Mouse (Mus musculus) intestine, embryonic 15.5 days (tissue): ENCODE measurements at regions not wholly inside any gene's neighbourhood (a gene's known extent, or its start where the extent isn't known, plus 50 kb on each side); places are given as distances from the start of the nearest gene placed in this dataset.

Experiments
- ATAC-seq: fragments of 200-750 bp; cut with Nextera tagmentation; 2 replicates; pipeline ENCODE4 v1.8.0; 2017; ENCODE audit warnings: moderate TSS enrichment, moderate library complexity
- H3K27ac ChIP-seq: fragments of 300-500 bp; sonication (generic); 2 replicates; pipeline ENCODE4 v1.5.1; 2015; ENCODE audit warnings: mild to moderate bottlenecking, inconsistent platforms
- H3K27me3 ChIP-seq: fragments of 300-500 bp; sonication (generic); replicated peaks from 2 replicates; pipeline ENCODE4 v1.6.1; 2015; ENCODE audit warnings: inconsistent platforms
- H3K36me3 ChIP-seq: fragments of 300-500 bp; sonication (generic); 2 replicates; pipeline ENCODE4 v1.6.1; 2015; ENCODE audit warnings: inconsistent platforms
- H3K4me1 ChIP-seq: fragments of 300-500 bp; sonication (generic); replicated peaks from 2 replicates; pipeline ENCODE4 v1.6.1; 2015; ENCODE audit warnings: inconsistent platforms
- H3K4me2 ChIP-seq: fragments of 300-500 bp; sonication (generic); replicated peaks from 2 replicates; pipeline ENCODE4 v1.6.1; 2015; ENCODE audit warnings: mild to moderate bottlenecking, inconsistent platforms
- H3K4me3 ChIP-seq: fragments of 300-500 bp; sonication (generic); replicated peaks from 2 replicates; pipeline ENCODE4 v1.5.1; 2015; ENCODE audit warnings: inconsistent platforms
- H3K9ac ChIP-seq: fragments of 300-500 bp; sonication (generic); 2 replicates; pipeline ENCODE4 v1.6.1; 2015; ENCODE audit warnings: inconsistent platforms
- H3K9me3 ChIP-seq: fragments of 300-500 bp; sonication (generic); 2 replicates; pipeline ENCODE4 v1.6.1; 2016; ENCODE audit warnings: inconsistent platforms
- WGBS: fragments of 180-500 bp; shearing (Covaris S2); methylation state at CpG from one replicate; pipeline ENCODE4 v1.1.7; 2015; 5-methylcytosine and 5-hydroxymethylcytosine counted together

GRCm38 (mm10) chr17:27364899-27365298, 156.3 kb downstream of the Grm4 start:
- Histone ChIP-seq H3K27me3 (no peaks in the 10 kb centered on the region), H3K9ac (no peak overlapping the region), H3K4me2 (no peak overlapping the region), H3K4me1 (no peaks in the 10 kb centered on the region), H3K36me3 (no peaks in the 10 kb centered on the region), H3K27ac (no peak overlapping the region), H3K4me3 (no peak overlapping the region), H3K9me3 (no peaks in the 10 kb centered on the region)
- WGBS, result 88% methylated on average over 6 of the region's 6 CpGs
- no peak for ATAC-seq

- no peak overlapping the region for H3K9ac ChIP-seq
- no peak overlapping the region for H3K4me3 ChIP-seq
- H3K36me3 ChIP-seq, result no peaks in the 10 kb centered on the region
- H3K4me1 ChIP-seq, result no peaks in the 10 kb centered on the region
- ATAC-seq, result no peak
- no peaks in the 10 kb centered on the region for H3K9me3 ChIP-seq
- no peak overlapping the region for H3K4me2 ChIP-seq
- no peak overlapping the region for H3K27ac ChIP-seq
- no peaks in the 10 kb centered on the region for H3K27me3 ChIP-seq
- WGBS, result 82% methylated on average over 7 of the region's 7 CpGs
Observed at GRCm38 (mm10) chr17:27364338-27364737, 156.9 kb downstream of the Grm4 start.

- Histone ChIP-seq H3K27me3 (no peaks in the 10 kb centered on the region), H3K27ac (no peak overlapping the region), H3K4me3 (no peak overlapping the region), H3K4me1 (no peaks in the 10 kb centered on the region), H3K4me2 (no peak overlapping the region), H3K9ac (no peak overlapping the region), H3K9me3 (no peaks in the 10 kb centered on the region), H3K36me3 (no peaks in the 10 kb centered on the region)
- no peak for ATAC-seq
- WGBS, result 68% methylated on average over 6 of the region's 6 CpGs
Observed at GRCm38 (mm10) chr17:27363911-27364310, 157.3 kb downstream of the Grm4 start.

GRCm38 (mm10) chr17:27362221-27362620, 158.0 kb upstream of the Lemd2 start:
- no peak overlapping the region for H3K4me3 ChIP-seq
- H3K27me3 ChIP-seq, result no peaks in the 10 kb centered on the region
- 92% methylated on average over 8 of the region's 8 CpGs for WGBS
- H3K9ac ChIP-seq, result no peak overlapping the region
- H3K4me2 ChIP-seq, result no peak overlapping the region
- ATAC-seq, result no peak
- H3K9me3 ChIP-seq, result no peaks in the 10 kb centered on the region
- no peaks in the 10 kb centered on the region for H3K4me1 ChIP-seq
- no peaks in the 10 kb centered on the region for H3K36me3 ChIP-seq
- no peak overlapping the region for H3K27ac ChIP-seq

GRCm38 (mm10) chr17:27361362-27361761, 157.1 kb upstream of the Lemd2 start:
- Histone ChIP-seq H3K4me1 (no peaks in the 10 kb centered on the region), H3K9ac (no peak overlapping the region), H3K9me3 (no peaks in the 10 kb centered on the region), H3K27me3 (no peaks in the 10 kb centered on the region), H3K4me2 (no peak overlapping the region), H3K36me3 (no peaks in the 10 kb centered on the region), H3K4me3 (no peak overlapping the region), H3K27ac (no peak overlapping the region)
- no peak for ATAC-seq
- 72% methylated on average over 2 of the region's 2 CpGs for WGBS

GRCm38 (mm10) chr17:27356862-27357261, 152.6 kb upstream of the Lemd2 start:
- no peak overlapping the region for H3K4me2 ChIP-seq
- no peaks in the 10 kb centered on the region for H3K9me3 ChIP-seq
- no peak overlapping the region for H3K4me3 ChIP-seq
- WGBS, result 92% methylated on average over 3 of the region's 3 CpGs
- ATAC-seq, result no peak
- no peak overlapping the region for H3K9ac ChIP-seq
- H3K36me3 ChIP-seq, result no peaks in the 10 kb centered on the region
- no peaks in the 10 kb centered on the region for H3K4me1 ChIP-seq
- no peak overlapping the region for H3K27ac ChIP-seq
- H3K27me3 ChIP-seq, result no peaks in the 10 kb centered on the region

GRCm38 (mm10) chr17:27355717-27356116, 151.4 kb upstream of the Lemd2 start:
- Histone ChIP-seq H3K27me3 (no peaks in the 10 kb centered on the region), H3K27ac (no peak overlapping the region), H3K9me3 (no peaks in the 10 kb centered on the region), H3K9ac (no peak overlapping the region), H3K36me3 (no peaks in the 10 kb centered on the region), H3K4me3 (no peak overlapping the region), H3K4me1 (no peaks in the 10 kb centered on the region), H3K4me2 (no peak overlapping the region)
- no peak for ATAC-seq
- 92% methylated on average over 9 of the region's 9 CpGs for WGBS

- 93% methylated on average over 4 of the region's 4 CpGs for WGBS
- no peaks in the 10 kb centered on the region for H3K4me1 ChIP-seq
- H3K9me3 ChIP-seq, result no peaks in the 10 kb centered on the region
- no peak overlapping the region for H3K4me3 ChIP-seq
- no peaks in the 10 kb centered on the region for H3K36me3 ChIP-seq
- no peak overlapping the region for H3K9ac ChIP-seq
- no peak for ATAC-seq
- H3K4me2 ChIP-seq, result no peak overlapping the region
- no peaks in the 10 kb centered on the region for H3K27me3 ChIP-seq
- no peak overlapping the region for H3K27ac ChIP-seq
Observed at GRCm38 (mm10) chr17:27355056-27355455, 150.8 kb upstream of the Lemd2 start.

- no peaks in the 10 kb centered on the region for H3K36me3 ChIP-seq
- H3K27ac ChIP-seq, result no peak overlapping the region
- WGBS, result 86% methylated on average over 9 of the region's 9 CpGs
Observed at GRCm38 (mm10) chr17:27349911-27350310, 145.6 kb upstream of the Lemd2 start.

GRCm38 (mm10) chr17:27349432-27349831, 145.2 kb upstream of the Lemd2 start:
- H3K27me3 ChIP-seq, result no peaks in the 10 kb centered on the region
- WGBS, result 75% methylated on average over 4 of the region's 4 CpGs

More at GRCm38 (mm10) chr17:27349911-27350310, 145.6 kb upstream of the Lemd2 start:
- Histone ChIP-seq H3K27me3 (no peaks in the 10 kb centered on the region), H3K4me3 (no peak overlapping the region), H3K4me2 (no peak overlapping the region), H3K9me3 (no peaks in the 10 kb centered on the region), H3K4me1 (no peaks in the 10 kb centered on the region), H3K9ac (no peak overlapping the region)
- no peak for ATAC-seq

GRCm38 (mm10) chr17:27341952-27342890, 138.0 kb upstream of the Lemd2 start:
- Histone ChIP-seq H3K9ac (no peak overlapping the region), H3K27me3 (no peaks in the 10 kb centered on the region), H3K4me2 (no peak overlapping the region; the same call in 1 of the 2 replicates), H3K27ac (no peak overlapping the region), H3K36me3 (no peaks in the 10 kb centered on the region), H3K9me3 (no peaks in the 10 kb centered on the region), H3K4me1 (no peaks in the 10 kb centered on the region), H3K4me3 (no peak overlapping the region)
- no peak for ATAC-seq
- WGBS, result 39% methylated on average over 14 of the region's 14 CpGs

More at GRCm38 (mm10) chr17:27349432-27349831, 145.2 kb upstream of the Lemd2 start:
- no peak overlapping the region for H3K4me3 ChIP-seq
- H3K9me3 ChIP-seq, result no peaks in the 10 kb centered on the region
- no peak overlapping the region for H3K4me2 ChIP-seq
- no peak overlapping the region for H3K27ac ChIP-seq
- no peak overlapping the region for H3K9ac ChIP-seq
- ATAC-seq, result no peak
- H3K36me3 ChIP-seq, result no peaks in the 10 kb centered on the region
- H3K4me1 ChIP-seq, result no peaks in the 10 kb centered on the region

GRCm38 (mm10) chr17:27339823-27340222, 135.6 kb upstream of the Lemd2 start:
- WGBS, result 79% methylated on average over 3 of the region's 3 CpGs

GRCm38 (mm10) chr17:27339261-27339660, 135.0 kb upstream of the Lemd2 start:
- 38% methylated on average over 2 of the region's 2 CpGs for WGBS

More at GRCm38 (mm10) chr17:27339823-27340222, 135.6 kb upstream of the Lemd2 start:
- no peaks in the 10 kb centered on the region for H3K9me3 ChIP-seq
- no peaks in the 10 kb centered on the region; the same call in 1 of the 2 replicates for H3K4me1 ChIP-seq
- no peaks in the 10 kb centered on the region for H3K27me3 ChIP-seq
- no peak overlapping the region for H3K4me3 ChIP-seq
- no peak overlapping the region for H3K9ac ChIP-seq
- no peak for ATAC-seq
- H3K4me2 ChIP-seq, result no peak overlapping the region
- no peaks in the 10 kb centered on the region for H3K36me3 ChIP-seq
- no peak overlapping the region for H3K27ac ChIP-seq

More at GRCm38 (mm10) chr17:27339261-27339660, 135.0 kb upstream of the Lemd2 start:
- H3K27me3 ChIP-seq, result no peaks in the 10 kb centered on the region
- H3K9ac ChIP-seq, result no peak overlapping the region
- no peaks in the 10 kb centered on the region; the same call in 1 of the 2 replicates for H3K4me1 ChIP-seq
- ATAC-seq, result no peak
- no peak overlapping the region for H3K4me3 ChIP-seq
- H3K9me3 ChIP-seq, result no peaks in the 10 kb centered on the region
- H3K36me3 ChIP-seq, result no peaks in the 10 kb centered on the region
- no peak overlapping the region for H3K27ac ChIP-seq
- no peak overlapping the region for H3K4me2 ChIP-seq
